Mouse (Mus musculus) ovary, postnatal 14 days (tissue): ENCODE measurements around the gene Slc38a5.

ENCODE experiments used
- DNase-seq: peaks from one replicate; pipeline ENCODE4 v3.0.0; 2022; ENCODE audit warnings: low spot score

Gene Slc38a5

DNA sequence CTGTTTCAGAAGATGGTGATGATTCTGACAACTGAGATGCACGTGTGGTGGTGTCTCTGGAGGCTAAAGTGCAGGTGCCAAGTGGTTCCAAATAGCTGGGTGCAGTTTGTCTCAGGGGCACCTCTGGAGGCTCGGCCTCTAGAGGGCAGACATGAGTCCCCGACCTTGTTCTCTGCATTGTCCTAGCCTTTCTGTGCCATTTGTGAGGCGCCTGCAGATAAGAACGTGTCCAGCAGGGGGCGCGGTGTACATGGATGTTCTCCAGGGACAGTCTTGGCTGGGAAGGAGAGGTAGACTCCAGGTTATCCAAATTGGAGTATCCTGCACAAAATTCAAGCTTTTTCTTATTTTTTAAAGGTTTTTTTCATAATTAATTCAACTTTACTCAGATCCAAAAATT is 44.0 kb downstream of the Slc38a5 start:
- DNase-seq, result peak; percentile 51

DNA sequence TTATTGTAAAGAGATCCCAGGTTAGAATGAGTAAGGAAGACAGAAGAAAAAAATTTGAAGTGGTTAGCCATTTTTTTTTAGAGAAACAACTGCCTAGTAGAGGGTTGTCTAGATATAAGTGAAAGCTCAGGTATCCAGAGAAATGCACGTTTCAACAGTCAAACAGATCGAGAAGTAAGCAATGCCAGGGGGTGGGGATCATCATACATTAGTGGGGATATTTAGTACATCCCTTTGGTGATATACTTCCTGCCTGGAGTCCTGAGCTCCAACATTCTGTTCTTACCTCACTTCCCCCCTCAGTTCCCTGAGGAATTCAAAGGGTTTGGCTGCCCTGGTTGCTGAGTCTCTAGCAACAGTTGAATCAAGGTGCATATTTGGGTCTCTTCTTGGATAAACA is 56.2 kb downstream of the Slc38a5 start, which contains the start of gene Ssxb10:
TSS of gene Ssxb10 (plus strand) at position 301 of the 400 bp plus-strand sequence.
- no peak for DNase-seq
